Mouse (Mus musculus) gastrocnemius, postnatal 10 days (tissue): ENCODE results near the gene Polr2h. TPM values are rescaled to one million over a fixed set of nuclear protein-coding genes. Genes with fewer than 3 reads are reported as not detected.

ENCODE experiments used
- DNase-seq: peaks from one replicate; pipeline ENCODE4 v3.0.0; 2021; ENCODE audit warnings: mixed read lengths
- total RNA-seq, 2 experiments: library from RNA; stranded (reverse); gene quantifications; 2 replicates each; pipeline ENCODE4 v1.2.3; 2021

The Polr2h gene
- total RNA-seq, 2 experiments from 2014 or later = 11.6 to 13.5 TPM

GRCm38 (mm10) chr16:20722736-20723135 lies 5.3 kb downstream of the Polr2h start:
- DNase-seq = no peak

GRCm38 (mm10) chr16:20723247-20723646 lies 5.8 kb downstream of the Polr2h start:
- no peak for DNase-seq

GRCm38 (mm10) chr16:20724338-20724748 lies 6.9 kb downstream of the Polr2h start:
- DNase-seq = peak; percentile 58

- no peak for DNase-seq
These were observed 7.9 kb downstream of the Polr2h start for GRCm38 (mm10) chr16:20725321-20725720.

- no peak for DNase-seq
These were observed 8.3 kb downstream of the Polr2h start for GRCm38 (mm10) chr16:20725750-20726149.

- no peak for DNase-seq
These were observed 8.9 kb downstream of the Polr2h start for GRCm38 (mm10) chr16:20726384-20726783.

- DNase-seq = no peak
These were observed 12.8 kb downstream of the Polr2h start for GRCm38 (mm10) chr16:20730293-20730711.

- no peak for DNase-seq
These were observed 14.2 kb downstream of the Polr2h start for GRCm38 (mm10) chr16:20731688-20732087.

- no peak for DNase-seq
These were observed 14.9 kb downstream of the Polr2h start for GRCm38 (mm10) chr16:20732251-20732924.

GRCm38 (mm10) chr16:20732925-20733730 lies 15.7 kb downstream of the Polr2h start, which contains the start of gene Chrd:
Gene Chrd, plus strand, starts transcription at chr16:20733127.
- DNase-seq = peak; percentile 81

- DNase-seq = no peak
These were observed 16.6 kb downstream of the Polr2h start, which contains the start of gene Thpo for GRCm38 (mm10) chr16:20733731-20734730. Gene Thpo, minus strand, starts transcription at chr16:20734511.

GRCm38 (mm10) chr16:20735651-20736050 lies 18.2 kb downstream of the Polr2h start:
- DNase-seq = no peak

GRCm38 (mm10) chr16:20736168-20736567 lies 18.7 kb downstream of the Polr2h start:
- DNase-seq = no peak

- DNase-seq = no peak
These were observed 19.4 kb downstream of the Polr2h start for GRCm38 (mm10) chr16:20736823-20737222.

GRCm38 (mm10) chr16:20739845-20740244 lies 22.4 kb downstream of the Polr2h start:
- no peak for DNase-seq

- DNase-seq = peak; percentile 70
These were observed 29.2 kb downstream of the Polr2h start for GRCm38 (mm10) chr16:20746641-20747040.

GRCm38 (mm10) chr16:20750518-20750917 lies 33.1 kb downstream of the Polr2h start:
- no peak for DNase-seq

GRCm38 (mm10) chr16:20756052-20756451 lies 38.6 kb downstream of the Polr2h start:
- no peak for DNase-seq

GRCm38 (mm10) chr16:20757385-20757784 lies 39.9 kb downstream of the Polr2h start:
- DNase-seq = no peak

- peak; percentile 61 for DNase-seq
These were observed 44.2 kb downstream of the Polr2h start for GRCm38 (mm10) chr16:20761681-20762080.

GRCm38 (mm10) chr16:20765244-20765643 lies 47.8 kb downstream of the Polr2h start:
- DNase-seq = peak; percentile 47
